Mouse (Mus musculus): ENCODE measurements around the gene Ppfia3. TPM values are rescaled to one million over a fixed set of nuclear protein-coding genes. Genes with fewer than 3 reads are reported as not detected.

Gene Ppfia3
- polyA plus RNA-seq, 1 experiment from 2014 or later = 7.1 TPM

- 84% methylated on average over 1 of the region's 1 CpGs for WGBS
- Histone ChIP-seq H3K4me3 (no peak overlapping the region), H3K27me3 (replicated peaks; ENCODE audit: low read depth, poor library complexity, severe bottlenecking) (no peaks in the 10 kb centered on the region; the same call in 1 of the 2 replicates), H3K36me3 (replicated peaks) (no peaks in the 10 kb centered on the region), H3K9me3 (no peaks in the 10 kb centered on the region), H3K4me1 (no peaks in the 10 kb centered on the region), H3K27ac (replicated peaks) (no peak overlapping the region)
- DNase-seq (ENCODE audit: low spot score) = no peak
Measured at GRCm38 (mm10) chr7:45296626-45297025, 70.2 kb downstream of the Ppfia3 start.

Other genes starting within 250 kb of the Ppfia3 start
- gene Rps11, start 242.6 kb downstream of the Ppfia3 start, polyA plus RNA-seq (2016; fragmentation: Nextera tagmentation; extraction: Ambion mirVana) = 1,885 and 1,917 TPM in 2 replicates
- 1,273 and 1,282 TPM in 2 replicates for gene Rpl13a, start 238.3 kb downstream of the Ppfia3 start, polyA plus RNA-seq (2016; fragmentation: Nextera tagmentation; extraction: Ambion mirVana)
- gene Gm45713, start 230.8 kb downstream of the Ppfia3 start, polyA plus RNA-seq (2016; fragmentation: Nextera tagmentation; extraction: Ambion mirVana) = 0.31 TPM in 1 of 2 replicates, not detected in the other
- 0.97 and 1.8 TPM in 2 replicates for gene Flt3l, start 230.6 kb downstream of the Ppfia3 start, polyA plus RNA-seq (2016; fragmentation: Nextera tagmentation; extraction: Ambion mirVana)
- gene Pih1d1, start 212.7 kb downstream of the Ppfia3 start, polyA plus RNA-seq (2016; fragmentation: Nextera tagmentation; extraction: Ambion mirVana) = 99.6 and 103 TPM in 2 replicates
- gene Aldh16a1, start 212.4 kb downstream of the Ppfia3 start, polyA plus RNA-seq (2016; fragmentation: Nextera tagmentation; extraction: Ambion mirVana) = 65.3 and 71.7 TPM in 2 replicates
- 0.74 and 1.2 TPM in 2 replicates for gene Slc17a7, start 203.1 kb downstream of the Ppfia3 start, polyA plus RNA-seq (2016; fragmentation: Nextera tagmentation; extraction: Ambion mirVana)
- 0.10 and 0.29 TPM in 2 replicates for gene Gfy, start 187.4 kb downstream of the Ppfia3 start, polyA plus RNA-seq (2016; fragmentation: Nextera tagmentation; extraction: Ambion mirVana)
- not detected in 2 replicates for gene Pth2, start 186.0 kb downstream of the Ppfia3 start, polyA plus RNA-seq (2016; fragmentation: Nextera tagmentation; extraction: Ambion mirVana)
- 0.62 and 0.67 TPM in 2 replicates for gene Ccdc155, start 162.1 kb downstream of the Ppfia3 start, polyA plus RNA-seq (2016; fragmentation: Nextera tagmentation; extraction: Ambion mirVana)
- gene Dkkl1, start 154.9 kb downstream of the Ppfia3 start, polyA plus RNA-seq (2016; fragmentation: Nextera tagmentation; extraction: Ambion mirVana) = 1.2 and 2.0 TPM in 2 replicates
- 394 and 421 TPM in 2 replicates for gene Tead2, start 151.3 kb downstream of the Ppfia3 start, polyA plus RNA-seq (2016; fragmentation: Nextera tagmentation; extraction: Ambion mirVana)
- 0.50 and 0.88 TPM in 2 replicates for gene Cd37, start 127.9 kb downstream of the Ppfia3 start, polyA plus RNA-seq (2016; fragmentation: Nextera tagmentation; extraction: Ambion mirVana)
- 0.28 and 0.32 TPM in 2 replicates for gene Slc6a16, start 125.9 kb downstream of the Ppfia3 start, polyA plus RNA-seq (2016; fragmentation: Nextera tagmentation; extraction: Ambion mirVana)
- gene Slc6a21, start 89.5 kb downstream of the Ppfia3 start, polyA plus RNA-seq (2016; fragmentation: Nextera tagmentation; extraction: Ambion mirVana) = not detected in 2 replicates
- gene Trpm4, start 33.2 kb downstream of the Ppfia3 start, polyA plus RNA-seq (2016; fragmentation: Nextera tagmentation; extraction: Ambion mirVana) = 10.6 and 11.3 TPM in 2 replicates
- gene Hrc, start 31.7 kb downstream of the Ppfia3 start, polyA plus RNA-seq (2016; fragmentation: Nextera tagmentation; extraction: Ambion mirVana) = 0.31 and 0.64 TPM in 2 replicates
- gene Lin7b, start 3.6 kb upstream of the Ppfia3 start, polyA plus RNA-seq (2016; fragmentation: Nextera tagmentation; extraction: Ambion mirVana) = 0.24 and 1.2 TPM in 2 replicates
- gene Snrnp70, start 28.7 kb upstream of the Ppfia3 start, polyA plus RNA-seq (2016; fragmentation: Nextera tagmentation; extraction: Ambion mirVana) = 285 and 287 TPM in 2 replicates
- 0.06 TPM in 1 of 2 replicates, not detected in the other for gene Kcna7, start 38.6 kb upstream of the Ppfia3 start, polyA plus RNA-seq (2016; fragmentation: Nextera tagmentation; extraction: Ambion mirVana)
- 2.8 TPM in 2 replicates for gene Ntf5, start 46.7 kb upstream of the Ppfia3 start, polyA plus RNA-seq (2016; fragmentation: Nextera tagmentation; extraction: Ambion mirVana)
- 0.24 and 0.70 TPM in 2 replicates for gene Lhb, start 53.8 kb upstream of the Ppfia3 start, polyA plus RNA-seq (2016; fragmentation: Nextera tagmentation; extraction: Ambion mirVana)
- gene Gys1, start 67.8 kb upstream of the Ppfia3 start, polyA plus RNA-seq (2016; fragmentation: Nextera tagmentation; extraction: Ambion mirVana) = 44.2 and 45.5 TPM in 2 replicates
- gene Ruvbl2, start 71.1 kb upstream of the Ppfia3 start, polyA plus RNA-seq (2016; fragmentation: Nextera tagmentation; extraction: Ambion mirVana) = 227 TPM in 2 replicates
- 5,460 and 5,734 TPM in 2 replicates for gene Ftl1, start 92.9 kb upstream of the Ppfia3 start, polyA plus RNA-seq (2016; fragmentation: Nextera tagmentation; extraction: Ambion mirVana)
- gene Bax, start 99.9 kb upstream of the Ppfia3 start, polyA plus RNA-seq (2016; fragmentation: Nextera tagmentation; extraction: Ambion mirVana) = 243 and 247 TPM in 2 replicates
- gene Tulp2, start 114.9 kb upstream of the Ppfia3 start, polyA plus RNA-seq (2016; fragmentation: Nextera tagmentation; extraction: Ambion mirVana) = 0.93 and 1.4 TPM in 2 replicates
- gene Gm45808, start 119.8 kb upstream of the Ppfia3 start, polyA plus RNA-seq (2016; fragmentation: Nextera tagmentation; extraction: Ambion mirVana) = not detected in 2 replicates
- gene Dhdh, start 121.8 kb upstream of the Ppfia3 start, polyA plus RNA-seq (2016; fragmentation: Nextera tagmentation; extraction: Ambion mirVana) = 5.7 and 7.4 TPM in 2 replicates
- 115 and 123 TPM in 2 replicates for gene Nucb1, start 143.4 kb upstream of the Ppfia3 start, polyA plus RNA-seq (2016; fragmentation: Nextera tagmentation; extraction: Ambion mirVana)
- gene Ppp1r15a, start 159.2 kb upstream of the Ppfia3 start, polyA plus RNA-seq (2016; fragmentation: Nextera tagmentation; extraction: Ambion mirVana) = 18.6 and 21.6 TPM in 2 replicates
- 1.9 and 2.3 TPM in 2 replicates for gene Plekha4, start 159.3 kb upstream of the Ppfia3 start, polyA plus RNA-seq (2016; fragmentation: Nextera tagmentation; extraction: Ambion mirVana)
- 0.87 and 0.92 TPM in 2 replicates for gene Hsd17b14, start 187.9 kb upstream of the Ppfia3 start, polyA plus RNA-seq (2016; fragmentation: Nextera tagmentation; extraction: Ambion mirVana)
- gene Bcat2, start 203.1 kb upstream of the Ppfia3 start, polyA plus RNA-seq (2016; fragmentation: Nextera tagmentation; extraction: Ambion mirVana) = 51.1 and 51.9 TPM in 2 replicates
- gene Fgf21, start 248.5 kb upstream of the Ppfia3 start, polyA plus RNA-seq (2016; fragmentation: Nextera tagmentation; extraction: Ambion mirVana) = not detected in 2 replicates

All from embryonic facial prominence, embryonic 10.5 days (tissue).